Mouse (Mus musculus) T-cell, adult 2 months (primary cell): ENCODE measurements around the gene Tmem204.

Experiments
- DNase-seq: peaks from one replicate; pipeline ENCODE4 v3.0.0; 2022; ENCODE audit warnings: low spot score

Tmem204 gene

DNA sequence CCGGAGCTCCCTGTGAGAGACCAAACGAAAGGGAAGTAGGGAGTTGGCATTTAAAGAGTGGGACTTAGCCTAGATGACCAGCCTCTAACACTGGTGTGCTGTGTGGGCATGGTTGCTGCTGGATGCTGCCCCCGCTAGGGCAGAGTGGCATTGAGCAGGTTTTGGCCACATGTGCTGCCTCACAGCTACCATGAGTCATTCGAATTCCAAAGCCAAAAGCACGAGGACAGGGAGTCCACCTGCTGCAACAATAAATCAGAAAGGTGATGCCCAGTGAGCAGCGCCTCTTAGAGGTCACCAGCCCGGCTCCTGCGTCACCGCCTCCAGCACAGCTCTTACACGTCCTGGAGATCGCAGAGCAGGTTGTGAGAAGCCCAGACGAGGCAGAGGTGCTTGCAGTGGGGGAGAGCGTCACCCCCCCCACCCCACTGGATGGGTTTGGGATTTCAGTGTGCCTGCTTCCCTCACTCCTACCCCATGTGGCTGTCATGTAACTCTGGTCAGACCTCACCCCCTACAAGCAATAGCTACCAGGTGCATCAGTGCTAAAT lies 1.5 kb upstream of the Tmem204 start:
- no peak for DNase-seq

DNA sequence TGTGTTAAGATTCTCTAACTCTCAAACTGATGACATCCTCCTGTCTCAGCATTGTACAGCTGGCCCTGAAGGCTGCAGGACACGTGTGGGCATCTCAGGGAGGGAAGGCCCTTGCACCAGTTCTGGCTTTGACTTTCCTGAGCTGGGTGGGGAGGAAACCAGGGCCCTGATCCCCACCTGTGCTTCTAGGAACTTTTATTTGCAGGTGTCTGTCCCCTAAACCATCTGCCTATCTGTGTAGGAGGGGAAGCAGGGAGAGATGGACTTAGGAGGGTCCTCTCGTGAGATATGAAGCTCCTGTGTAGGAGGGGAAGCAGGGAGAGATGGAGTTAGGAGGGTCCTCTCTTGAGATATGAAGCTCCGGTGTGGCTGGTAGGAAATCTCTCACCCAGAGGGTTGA lies 504 bp downstream of the Tmem204 start:
- DNase-seq, result no peak

DNA sequence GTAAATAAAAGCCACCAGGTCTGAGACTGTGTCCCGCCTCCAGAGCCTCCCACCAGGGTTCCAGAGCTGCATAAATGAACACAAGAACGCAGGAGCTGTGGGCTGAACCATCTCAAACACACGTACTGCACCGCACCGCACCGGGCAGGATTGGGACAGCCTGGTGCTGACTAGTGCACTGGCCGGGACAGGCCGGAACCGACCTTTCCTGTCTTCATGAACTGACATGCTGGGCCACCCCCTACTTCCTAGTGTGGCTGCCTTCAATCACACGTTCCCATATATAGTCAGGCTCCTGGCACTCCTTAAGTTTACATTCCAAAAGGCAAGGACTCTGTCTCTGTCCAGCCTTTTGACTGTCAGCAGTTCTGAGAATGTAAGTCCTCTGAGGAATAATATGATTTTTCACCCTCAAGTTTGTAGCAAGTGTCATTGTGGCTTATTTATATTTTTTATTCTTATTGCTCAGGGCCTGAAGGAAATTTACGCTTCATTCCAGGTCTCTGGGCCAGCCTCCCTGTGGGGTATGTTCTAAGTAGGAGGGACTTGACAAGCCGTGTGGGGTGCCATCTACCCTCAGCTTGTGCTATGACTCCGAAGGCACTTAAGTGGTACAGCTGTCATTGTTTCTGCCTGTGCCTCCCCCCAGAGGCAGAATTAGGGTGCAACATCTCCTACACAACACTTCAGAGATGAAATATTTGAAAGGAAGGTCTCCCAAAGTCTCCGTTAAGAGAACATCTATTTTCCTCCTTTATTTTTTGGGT lies 1.1 kb downstream of the Tmem204 start:
- DNase-seq, result no peak

DNA sequence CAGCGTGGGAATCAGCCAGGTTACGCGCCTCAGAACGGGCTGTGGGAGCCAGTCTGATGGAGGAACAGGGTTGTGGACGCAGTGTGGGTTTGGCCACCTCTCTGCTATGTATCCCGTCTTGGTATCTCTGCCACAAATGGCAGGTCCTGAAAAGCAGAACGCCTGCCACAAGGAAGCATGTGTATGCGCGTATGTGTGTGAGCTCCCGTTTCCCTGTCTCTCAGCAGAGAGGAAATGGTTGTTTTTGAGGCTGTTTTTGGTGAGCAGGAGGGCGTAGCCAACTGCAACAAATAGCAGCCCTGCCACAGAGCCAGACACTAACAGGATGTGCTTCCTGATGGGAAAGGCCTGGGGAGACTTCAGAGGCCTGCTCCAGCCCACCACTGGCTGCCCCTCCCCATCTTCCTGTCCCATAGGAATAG lies 2.4 kb downstream of the Tmem204 start:
- no peak for DNase-seq

DNA sequence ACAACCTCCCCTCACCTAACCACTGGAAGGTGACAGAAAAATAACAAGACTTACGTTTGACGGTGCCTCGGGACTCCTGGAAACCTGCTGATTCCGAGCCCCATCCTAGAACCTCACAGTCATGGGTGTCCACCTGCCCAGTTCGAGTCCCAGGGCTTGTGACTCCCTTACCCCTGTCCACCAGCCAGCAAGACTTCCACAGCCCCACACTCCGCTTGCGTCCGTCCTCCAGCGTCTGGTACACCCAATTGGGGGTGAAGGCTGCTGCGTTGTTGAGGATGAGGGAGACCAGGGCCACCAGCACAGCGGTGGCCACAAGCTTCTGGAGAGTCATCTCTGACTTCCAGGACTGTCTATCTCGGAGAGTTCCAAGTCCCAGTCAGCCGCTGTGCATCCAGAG lies 3.2 kb downstream of the Tmem204 start:
- DNase-seq, result no peak

DNA sequence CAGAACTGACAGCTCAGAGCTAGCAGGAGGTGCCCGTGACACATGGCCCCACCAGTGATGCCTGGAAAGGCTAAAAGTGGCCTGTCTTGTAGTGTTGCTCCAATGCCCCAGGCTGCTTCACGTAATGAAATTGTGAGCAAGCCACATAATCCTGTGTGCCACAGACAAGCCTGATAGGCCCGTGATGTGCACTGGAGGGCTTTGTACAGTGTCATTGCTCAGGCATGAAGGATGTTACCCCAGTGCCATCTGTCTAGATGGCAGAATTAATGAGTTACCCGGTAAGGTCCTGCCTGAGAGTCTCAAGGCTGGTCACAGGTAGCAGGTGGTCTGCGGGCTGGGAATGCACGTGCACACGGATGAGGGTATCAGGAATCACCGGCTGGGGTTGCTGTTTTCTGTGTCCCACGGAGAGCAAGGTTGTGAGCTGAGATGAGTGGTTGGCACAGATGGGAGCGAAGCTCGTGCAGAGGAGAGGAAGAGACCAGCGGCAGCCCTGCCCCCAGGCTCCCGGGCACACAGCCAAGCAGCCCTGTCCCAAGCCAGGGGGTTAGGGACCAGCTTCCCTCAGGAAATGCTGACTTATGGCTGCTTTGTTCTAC lies 5.5 kb downstream of the Tmem204 start:
- DNase-seq, result no peak

DNA sequence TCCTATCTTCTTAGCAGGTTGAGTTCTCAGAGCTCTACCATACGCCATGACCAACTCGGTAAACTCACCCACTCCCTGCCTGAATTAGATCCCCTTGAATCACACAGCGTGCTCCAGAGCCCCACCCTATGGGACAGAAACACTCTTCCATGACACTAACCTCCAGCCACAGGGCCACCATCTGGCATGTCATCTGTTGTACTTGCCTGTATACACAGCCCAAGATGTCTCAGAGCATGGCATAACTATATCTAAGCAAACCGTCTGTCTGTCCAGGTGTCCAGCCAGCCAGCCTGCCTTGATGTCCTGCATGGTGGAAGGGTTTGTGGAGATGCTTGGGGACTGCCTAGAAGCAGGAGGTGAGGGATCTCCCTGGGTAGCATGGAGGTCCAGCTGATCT lies 6.5 kb downstream of the Tmem204 start:
- no peak for DNase-seq

DNA sequence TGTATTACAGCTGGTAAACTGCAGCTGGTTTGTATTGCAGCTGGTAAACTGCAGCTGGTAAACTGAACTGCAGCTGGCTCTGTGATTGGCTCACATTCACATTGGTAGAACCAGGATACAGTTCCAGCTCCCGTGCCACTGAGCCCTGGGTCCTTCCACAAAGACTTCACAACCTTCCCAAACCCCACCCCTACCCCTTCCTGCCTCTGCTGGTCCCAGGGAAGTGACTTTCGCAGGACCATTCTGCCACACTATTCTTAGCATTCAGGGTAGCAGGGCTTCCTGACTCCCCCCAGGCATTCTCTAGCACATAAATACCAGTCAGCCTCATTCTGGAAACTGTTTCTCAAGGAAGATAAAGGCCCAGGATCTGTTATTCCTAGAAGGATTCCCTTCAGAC lies 14.7 kb downstream of the Tmem204 start:
- DNase-seq, result no peak

DNA sequence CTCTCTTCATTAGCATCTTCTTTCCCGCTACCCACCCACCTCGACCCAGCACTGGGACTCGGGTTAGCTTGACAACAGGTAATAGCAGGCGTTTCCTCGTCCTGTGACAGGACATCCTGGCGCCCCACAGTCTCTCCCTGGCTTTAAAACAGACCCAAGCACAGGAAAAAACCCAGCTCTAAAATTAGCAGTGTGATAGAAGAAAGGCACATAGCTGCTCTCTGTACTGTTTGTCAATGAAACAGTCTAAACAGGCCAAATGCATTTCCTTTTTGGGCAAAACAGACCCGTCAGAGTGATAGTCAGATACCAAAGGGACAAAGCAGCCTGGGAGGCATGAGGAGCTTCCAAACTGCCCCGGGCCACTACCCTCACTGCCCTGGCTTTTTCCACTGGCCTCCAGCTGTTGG lies 15.9 kb downstream of the Tmem204 start:
- DNase-seq, result no peak

DNA sequence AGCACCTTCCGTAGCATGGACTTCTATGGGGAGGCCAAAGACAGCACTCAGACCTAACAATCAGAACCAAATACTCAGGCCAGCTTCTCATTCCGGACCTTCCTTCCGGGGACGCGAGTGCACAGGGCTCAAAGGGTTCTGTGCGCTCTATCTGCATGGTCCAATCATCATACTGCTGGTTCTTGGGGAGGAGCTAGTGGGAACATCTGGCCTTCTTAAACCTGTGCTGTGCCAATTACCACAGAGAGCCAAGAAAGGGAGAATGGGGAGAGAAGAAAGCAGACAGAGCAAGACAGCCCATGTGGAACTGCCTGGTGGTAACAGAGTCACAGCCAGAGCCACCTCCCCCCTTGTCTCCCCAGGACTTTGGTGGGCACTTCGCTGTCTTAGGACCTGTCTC lies 16.8 kb downstream of the Tmem204 start:
- DNase-seq, result no peak

DNA sequence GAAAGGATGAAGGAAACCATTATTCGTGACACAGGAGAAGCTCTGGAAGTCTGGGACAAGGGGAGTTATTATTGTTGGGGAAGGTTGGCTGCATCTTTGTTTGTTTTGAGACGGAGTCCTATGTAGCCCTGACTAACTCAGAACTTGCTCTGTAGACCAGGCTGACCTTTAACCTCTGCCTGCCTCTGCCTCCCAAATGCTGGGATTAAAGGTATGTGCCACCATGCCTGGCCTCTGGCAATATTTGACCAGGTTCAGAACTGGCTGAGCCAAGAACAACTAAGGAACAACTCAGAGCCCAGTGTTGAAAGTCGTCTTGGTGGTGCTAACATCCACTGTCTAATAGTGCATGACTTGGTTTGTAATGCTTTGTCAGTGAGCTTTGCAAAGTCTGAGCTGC lies 18.2 kb downstream of the Tmem204 start:
- no peak for DNase-seq

DNA sequence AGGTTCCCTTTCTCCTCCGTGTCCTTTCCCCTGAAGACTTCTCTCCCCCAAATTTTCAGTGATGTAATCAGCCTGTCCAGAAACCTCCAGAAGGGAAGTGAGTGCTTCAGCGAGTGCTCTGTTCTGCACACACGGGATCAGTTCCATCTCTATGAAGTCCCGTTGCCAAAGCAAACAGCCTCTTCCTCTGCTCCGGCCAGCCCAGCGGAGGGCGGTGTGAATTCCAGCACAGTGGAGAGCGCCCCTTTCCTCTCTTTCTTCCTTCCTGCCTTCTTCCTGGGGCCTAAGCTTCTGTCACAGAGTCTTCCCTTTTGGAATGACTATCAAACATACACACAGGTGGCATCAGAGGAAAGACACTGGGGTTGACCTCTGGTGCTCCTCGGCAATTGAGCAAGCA lies 19.0 kb downstream of the Tmem204 start:
- DNase-seq, result no peak

DNA sequence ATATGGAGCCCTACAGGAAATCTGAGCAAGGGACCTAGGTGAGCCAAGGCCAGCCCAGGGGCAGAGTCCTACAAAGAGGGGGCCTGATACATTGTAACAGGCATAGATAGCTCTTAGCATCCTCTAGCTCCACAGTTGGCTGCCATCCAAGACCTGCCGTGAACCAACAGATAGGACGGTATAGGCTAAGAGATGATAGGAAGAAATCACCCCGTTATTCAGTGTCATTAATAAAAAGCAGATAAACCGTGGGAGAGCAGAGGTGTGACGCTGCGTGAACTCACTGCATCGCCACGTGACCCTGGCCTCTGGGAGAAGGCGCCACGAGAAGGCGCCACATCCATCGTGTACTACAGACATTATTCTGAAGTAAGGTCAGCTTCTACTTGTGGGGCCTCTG lies 19.5 kb downstream of the Tmem204 start:
- DNase-seq, result no peak

DNA sequence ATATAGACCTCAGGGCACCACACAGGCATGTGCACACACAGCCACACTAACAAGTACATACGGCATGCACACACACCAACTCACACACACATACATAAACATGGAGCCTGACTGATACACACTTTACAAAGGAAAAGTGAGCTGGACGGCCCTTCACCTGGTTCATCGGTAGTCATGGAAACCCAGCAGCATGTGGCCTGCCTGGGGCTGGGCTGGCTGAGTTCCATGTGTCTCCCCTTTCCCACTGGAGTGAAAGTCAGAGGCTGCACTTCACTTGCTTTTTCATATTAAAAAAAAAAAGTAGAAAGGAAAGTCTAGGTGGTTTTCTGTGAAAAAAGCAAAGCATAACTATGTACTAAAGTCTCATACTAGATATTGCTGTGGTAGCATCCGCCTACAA lies 20.1 kb downstream of the Tmem204 start:
- DNase-seq, result no peak

DNA sequence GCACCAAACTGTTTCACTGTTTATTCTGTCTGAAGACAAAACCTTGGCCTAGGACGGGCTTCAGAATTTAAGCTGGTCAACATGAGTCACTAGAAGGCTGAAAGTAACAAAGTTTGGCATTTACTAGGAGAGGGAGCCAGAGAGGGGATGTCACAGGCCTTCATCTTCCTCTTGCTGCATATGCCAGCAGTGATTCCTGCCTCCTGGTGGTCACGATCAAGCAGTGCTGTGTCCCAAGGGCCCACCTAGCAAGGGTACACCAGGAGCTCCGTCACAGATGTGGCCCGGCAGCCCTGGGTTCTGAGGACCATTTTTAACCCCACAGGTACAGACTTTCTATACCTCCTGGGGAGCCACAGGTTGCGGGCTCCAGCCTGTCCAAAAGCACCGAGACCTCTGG lies 26.4 kb downstream of the Tmem204 start:
- no peak for DNase-seq

DNA sequence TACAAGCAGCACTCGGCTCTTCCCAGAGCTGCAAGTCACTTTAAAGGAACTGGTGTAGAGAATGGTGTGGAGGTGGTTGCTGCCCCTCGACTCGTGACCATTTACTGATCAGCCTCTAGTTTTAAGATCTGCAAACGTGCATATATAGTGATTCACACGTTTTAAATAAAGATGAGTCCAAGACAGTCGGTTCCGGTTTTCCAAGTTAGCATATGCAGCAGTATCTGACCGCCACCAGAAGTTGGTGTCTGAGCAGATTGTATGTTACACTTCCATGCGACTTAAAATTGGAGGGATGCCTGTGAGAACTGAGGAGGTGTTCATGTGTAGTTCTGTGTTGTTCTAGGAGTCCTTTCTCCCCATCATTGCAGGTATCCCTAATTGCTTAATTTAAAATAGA lies 30.1 kb downstream of the Tmem204 start:
- no peak for DNase-seq

DNA sequence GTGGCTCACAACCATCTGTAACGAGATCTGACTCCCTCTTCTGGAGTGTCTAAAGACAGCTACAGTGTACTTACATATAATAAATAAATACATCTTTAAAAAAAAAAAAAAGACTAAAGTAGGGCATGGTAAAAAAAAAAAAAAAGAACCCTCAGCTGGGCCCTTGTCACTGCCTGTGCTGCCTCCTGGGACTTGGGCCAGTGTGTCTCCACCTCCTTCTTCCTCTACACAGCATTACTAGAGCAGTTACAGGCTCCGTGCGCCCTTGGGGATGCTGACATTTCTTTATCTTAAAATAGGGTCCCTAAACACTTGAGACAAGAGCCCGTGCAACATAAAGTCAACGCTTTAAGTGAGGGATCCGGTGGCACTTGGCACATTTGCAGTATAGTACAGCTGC lies 36.2 kb downstream of the Tmem204 start:
- DNase-seq, result no peak

DNA sequence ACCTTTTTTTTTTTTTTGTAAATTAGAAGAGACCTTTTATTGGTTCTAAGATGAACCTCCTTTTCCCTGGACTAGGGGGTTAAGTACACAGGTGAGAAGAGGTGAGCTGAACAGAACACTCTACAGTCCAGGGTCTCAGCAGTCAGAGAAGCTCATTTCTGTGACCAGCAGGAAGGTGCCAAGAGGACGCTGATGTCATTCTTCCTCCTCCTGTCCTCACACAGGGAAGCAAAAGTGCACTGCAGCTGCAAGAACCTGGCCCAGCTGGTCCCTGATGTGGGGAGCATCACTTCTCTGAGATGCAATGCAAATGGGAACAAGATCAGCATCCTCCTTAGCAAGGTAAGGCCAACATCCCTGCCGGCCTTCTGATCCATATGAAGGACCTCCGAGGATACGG lies 38.1 kb downstream of the Tmem204 start:
- DNase-seq, result no peak

DNA sequence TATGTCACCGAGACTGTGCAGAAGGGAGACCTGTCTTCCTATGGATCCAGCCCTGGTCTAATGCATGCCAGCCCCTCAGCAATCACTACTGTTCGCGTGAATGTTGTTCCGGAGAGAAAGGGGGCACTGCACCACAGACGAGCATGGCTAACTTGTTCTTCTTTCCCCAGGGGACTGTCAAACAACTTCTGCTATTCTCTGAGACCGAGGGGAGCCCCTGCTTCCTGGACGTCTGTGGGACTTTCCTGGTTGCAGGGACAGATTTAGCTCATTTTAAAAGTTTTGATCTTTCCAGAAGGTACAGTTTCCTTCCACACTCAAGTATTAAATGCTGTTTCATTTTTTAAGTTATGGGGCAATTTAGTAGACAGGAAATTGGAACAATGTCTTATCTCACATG lies 38.5 kb downstream of the Tmem204 start:
- peak; percentile 2 for DNase-seq

DNA sequence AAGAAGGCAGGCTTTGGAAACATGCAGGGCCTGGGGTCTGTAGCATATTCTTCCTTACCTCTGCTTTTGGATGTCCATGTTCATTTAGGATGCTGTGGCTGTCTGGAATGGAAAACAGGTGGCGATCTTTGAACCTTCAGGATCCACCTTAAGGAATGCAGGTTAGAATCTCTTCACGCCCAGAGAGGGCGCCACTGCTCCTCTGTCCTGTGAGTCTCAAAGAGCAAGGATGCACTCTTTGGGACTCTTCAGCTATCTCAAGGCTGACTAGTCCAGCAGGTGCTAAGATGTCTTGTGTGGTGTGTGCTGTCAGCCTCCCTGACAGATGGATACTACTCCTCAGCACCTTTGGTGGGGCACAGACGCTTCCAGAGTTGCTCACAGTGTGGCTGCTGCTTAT lies 47.2 kb downstream of the Tmem204 start:
- no peak for DNase-seq

DNA sequence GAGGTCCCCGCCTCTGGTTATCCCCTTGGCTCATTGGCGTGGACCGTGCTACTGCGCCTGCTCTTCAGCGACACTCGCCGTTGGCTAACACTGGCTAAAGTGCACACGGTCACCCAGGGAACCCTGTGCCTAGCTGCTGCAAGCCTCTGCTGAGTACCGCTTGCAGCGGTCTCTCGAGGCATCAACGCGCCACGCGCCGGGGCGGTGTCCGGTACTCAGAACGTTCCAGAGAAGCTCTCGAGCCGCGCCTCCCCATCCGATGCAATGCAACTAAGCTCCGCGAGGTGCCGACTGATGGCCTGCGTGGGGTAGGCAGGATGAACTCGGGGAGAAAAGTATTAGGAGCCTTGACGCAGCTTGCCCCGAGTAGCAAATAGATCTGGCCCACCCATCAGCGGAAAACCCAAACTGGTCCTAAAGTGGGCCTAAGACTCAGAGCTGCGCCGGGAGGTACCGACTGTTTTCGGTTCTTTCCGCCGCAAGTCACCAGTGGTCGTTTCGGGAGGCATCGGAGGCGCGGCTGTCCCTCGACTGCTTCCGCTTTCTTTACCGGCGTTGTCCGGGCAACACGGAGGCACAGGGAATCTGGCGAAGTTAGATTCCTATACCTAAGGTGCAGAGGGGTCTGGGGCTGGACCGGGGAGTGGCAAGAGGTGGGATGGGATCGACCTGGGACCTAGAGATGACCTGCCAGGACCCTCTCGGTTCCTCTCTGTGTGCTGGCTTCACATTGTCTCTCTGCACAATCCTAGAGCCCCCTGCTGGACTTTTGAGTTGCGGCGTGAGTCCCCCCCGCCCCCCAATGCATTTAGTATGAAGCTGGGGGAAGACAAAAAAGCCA lies 66.9 kb downstream of the Tmem204 start:
- DNase-seq, result peak; percentile 62

DNA sequence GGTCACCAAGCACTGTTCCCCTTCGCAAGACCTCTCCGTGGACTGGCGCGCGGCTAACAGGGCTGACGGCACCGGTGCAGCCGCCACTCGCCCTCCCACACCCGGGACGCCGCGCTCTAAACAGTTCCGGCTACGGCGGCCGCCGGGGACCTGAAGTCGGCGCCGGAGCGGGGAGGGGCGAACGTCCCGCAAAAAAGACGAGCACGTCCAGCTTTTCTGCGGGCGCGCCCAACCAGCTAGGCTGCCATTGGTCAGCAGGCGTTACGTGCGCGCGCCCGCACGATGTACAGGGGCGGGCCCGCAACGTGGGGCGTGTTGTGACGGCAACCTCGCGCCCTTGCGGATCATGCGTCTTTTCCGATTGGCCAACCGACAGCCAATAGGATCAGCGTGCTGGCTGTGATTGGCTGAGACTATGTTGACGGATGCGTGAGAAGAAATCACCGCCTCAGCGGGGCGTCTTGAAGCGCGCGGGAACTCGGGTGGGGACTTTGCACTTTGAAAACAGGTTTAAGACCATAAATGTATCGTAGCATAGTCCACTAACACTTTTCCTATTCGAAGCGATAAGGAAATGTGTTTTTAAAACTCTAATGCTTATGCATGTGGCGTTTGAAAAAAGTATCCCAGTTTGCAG lies 67.6 kb downstream of the Tmem204 start, which contains the start of the genes Cramp1l and Ift140:
Gene Cramp1l, minus strand, starts transcription at position 134 of the 637 bp plus-strand sequence.
Gene Ift140, plus strand, starts transcription at position 431 of the 637 bp plus-strand sequence.
- peak; percentile 99 for DNase-seq
